Mouse (Mus musculus) heart, embryonic 14.5 days (tissue): Measurements from ENCODE around the gene Snx29. TPM values are rescaled to one million over a fixed set of nuclear protein-coding genes. Genes with fewer than 3 reads are reported as not detected.
A peak's percentile ranks its signal among the peaks of the same experiment; 100 is the strongest.

ENCODE experiments used
- ATAC-seq: fragments of 200-750 bp; cut with Nextera tagmentation; 2 replicates; pipeline ENCODE4 v1.8.0; 2017; ENCODE audit warnings: low read depth, moderate TSS enrichment; ENCODE audit not compliant: insufficient number of reproducible peaks, insufficient read depth, low FRiP score
- H3K27ac ChIP-seq, 2 experiments: fragments of 200-500 bp in 1 of 2; fragments of 300-500 bp in 1 of 2; sonication (generic) in 1 of 2; replicated peaks in 1 of 2; 2 replicates each; pipeline ENCODE4 v1.5.1; 2012 to 2014; ENCODE audit warnings: low read depth in 2 of 2, low read length in 2 of 2, control low read depth in 1 of 2, mild to moderate bottlenecking in 1 of 2, mixed read lengths in 1 of 2; ENCODE audit not compliant: control insufficient read depth in 1 of 2, insufficient read depth in 1 of 2
- H3K27me3 ChIP-seq: fragments of 300-500 bp; sonication (generic); 2 replicates; pipeline ENCODE4 v1.6.1; 2014; ENCODE audit warnings: mild to moderate bottlenecking, low read length, control low read depth; ENCODE audit not compliant: control insufficient read depth, insufficient read depth
- H3K36me3 ChIP-seq: fragments of 300-500 bp; sonication (generic); 2 replicates; pipeline ENCODE4 v1.6.1; 2014; ENCODE audit warnings: mild to moderate bottlenecking, control low read depth, low read length, mixed read lengths; ENCODE audit not compliant: control insufficient read depth, insufficient read depth
- H3K4me1 ChIP-seq, 2 experiments: fragments of 200-500 bp in 1 of 2; fragments of 300-500 bp in 1 of 2; sonication (generic) in 1 of 2; 2 replicates each; pipeline ENCODE4 v1.6.1; 2012 to 2014; ENCODE audit warnings: low read length in 2 of 2, control low read depth in 1 of 2, mixed read lengths in 1 of 2; ENCODE audit not compliant: control insufficient read depth in 2 of 2, insufficient read depth in 2 of 2
- H3K4me2 ChIP-seq: fragments of 300-500 bp; sonication (generic); 2 replicates; pipeline ENCODE4 v1.6.1; 2014; ENCODE audit warnings: mild to moderate bottlenecking, low read length
- H3K4me3 ChIP-seq, 2 experiments: fragments of 200-500 bp in 1 of 2; fragments of 300-500 bp in 1 of 2; sonication (generic) in 1 of 2; 2 replicates each; pipeline ENCODE4 v1.5.1; 2012 to 2014; ENCODE audit warnings: low read length in 2 of 2, mild to moderate bottlenecking in 2 of 2, control low read depth in 1 of 2, low read depth in 1 of 2, moderate library complexity in 1 of 2; ENCODE audit not compliant: control insufficient read depth in 1 of 2, insufficient read depth in 1 of 2
- H3K9ac ChIP-seq: fragments of 300-500 bp; sonication (generic); 2 replicates; pipeline ENCODE4 v1.6.1; 2014; ENCODE audit warnings: mild to moderate bottlenecking, low read length
- H3K9me3 ChIP-seq: fragments of 300-500 bp; sonication (generic); 2 replicates; pipeline ENCODE4 v1.6.1; 2016; ENCODE audit warnings: low read length, control low read depth; ENCODE audit not compliant: control insufficient read depth
- WGBS: fragments of 180-500 bp; shearing (Covaris S2); extraction: QIAGEN DNeasy Blood & Tissue Kit; methylation state at CpG from one replicate; pipeline ENCODE4 v1.1.7; 2014; 5-methylcytosine and 5-hydroxymethylcytosine counted together
- polyA plus RNA-seq: library from polyadenylated mRNA; unstranded; fragments of >200 nt; fragmentation: Nextera tagmentation; extraction: Ambion mirVana; gene quantifications from 2 replicates; pipeline ENCODE4 v1.2.1, GENCODE M21; 2014

Gene Snx29
- polyA plus RNA-seq, 1 experiment from 2014 or later, result 7.7 TPM

DNA sequence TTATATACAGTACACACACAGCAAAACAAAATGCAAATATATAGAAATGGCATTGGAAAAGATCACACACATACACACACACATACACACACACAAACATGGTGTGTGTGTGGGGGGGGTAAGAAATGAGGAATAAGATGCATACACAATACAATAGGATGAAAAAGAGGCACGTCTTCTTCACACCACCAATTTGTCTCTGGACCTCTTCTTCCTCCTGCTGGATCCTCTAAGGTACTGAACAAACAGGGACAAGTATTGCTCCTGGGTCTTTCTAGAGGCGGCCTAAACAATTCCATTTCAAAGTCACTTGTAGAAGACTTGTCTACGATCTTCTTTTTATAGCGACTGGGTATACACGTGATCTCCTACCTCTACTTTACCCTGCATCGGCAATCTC is 194.7 kb downstream of the Snx29 start:
- H3K9ac ChIP-seq, result no peak overlapping the region
- H3K27me3 ChIP-seq, result no peaks in the 10 kb centered on the region
- no peak overlapping the region for H3K4me2 ChIP-seq
- no peaks in the 10 kb centered on the region for H3K36me3 ChIP-seq
- no peak overlapping the region for H3K4me3 ChIP-seq
- no peak for ATAC-seq
- peaks cover 0 to 2% of the 10 kb centered on the region in 2 experiments; a peak in 1 of 4 replicates for H3K4me1 ChIP-seq
- no peak overlapping the region for H3K27ac ChIP-seq
- 91% methylated on average over 6 of the region's 6 CpGs for WGBS
- H3K9me3 ChIP-seq, result no peaks in the 10 kb centered on the region

DNA sequence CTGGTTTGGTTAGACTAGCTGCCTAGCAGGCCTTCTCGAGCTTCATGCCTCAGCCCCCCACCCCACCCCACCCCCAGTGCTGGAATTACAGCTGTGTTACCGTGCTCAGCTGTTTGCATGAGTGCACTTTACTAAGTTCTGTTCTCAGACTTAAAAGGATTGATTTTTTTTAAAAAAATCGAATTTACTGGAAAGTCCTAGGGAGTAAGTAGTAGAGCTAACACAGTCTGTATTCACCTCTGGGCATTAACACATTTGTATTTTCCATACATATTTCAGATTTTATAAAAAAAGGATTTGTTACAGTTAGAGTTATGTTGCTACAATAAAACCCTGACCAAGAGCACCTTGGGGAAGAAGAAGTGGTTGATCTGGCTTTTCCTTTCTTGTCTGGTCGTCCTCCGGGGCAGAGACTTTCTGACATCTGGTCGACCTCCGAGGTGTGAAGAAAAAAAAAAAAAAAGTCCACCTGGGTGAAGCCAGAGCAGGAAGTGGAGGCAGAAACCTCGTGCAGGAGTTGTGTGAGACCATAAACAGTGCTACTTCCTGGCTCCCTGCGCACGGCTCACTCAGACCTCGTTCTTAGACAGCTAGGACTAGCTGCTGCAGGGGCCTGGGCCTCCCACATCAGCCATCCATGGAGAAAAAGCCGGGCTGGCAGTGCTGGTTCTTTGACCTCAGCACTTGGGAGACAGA is 196.2 kb downstream of the Snx29 start:
- Histone ChIP-seq H3K4me1 (peaks cover 0 to 2% of the 10 kb centered on the region in 2 experiments; a peak in 1 of 4 replicates), H3K27me3 (no peaks in the 10 kb centered on the region), H3K4me3 (no peak overlapping the region), H3K36me3 (no peaks in the 10 kb centered on the region), H3K27ac (no peak overlapping the region), H3K4me2 (no peak overlapping the region), H3K9ac (no peak overlapping the region), H3K9me3 (no peaks in the 10 kb centered on the region)
- no peak for ATAC-seq
- WGBS, result 81% methylated on average over 12 of the region's 12 CpGs

DNA sequence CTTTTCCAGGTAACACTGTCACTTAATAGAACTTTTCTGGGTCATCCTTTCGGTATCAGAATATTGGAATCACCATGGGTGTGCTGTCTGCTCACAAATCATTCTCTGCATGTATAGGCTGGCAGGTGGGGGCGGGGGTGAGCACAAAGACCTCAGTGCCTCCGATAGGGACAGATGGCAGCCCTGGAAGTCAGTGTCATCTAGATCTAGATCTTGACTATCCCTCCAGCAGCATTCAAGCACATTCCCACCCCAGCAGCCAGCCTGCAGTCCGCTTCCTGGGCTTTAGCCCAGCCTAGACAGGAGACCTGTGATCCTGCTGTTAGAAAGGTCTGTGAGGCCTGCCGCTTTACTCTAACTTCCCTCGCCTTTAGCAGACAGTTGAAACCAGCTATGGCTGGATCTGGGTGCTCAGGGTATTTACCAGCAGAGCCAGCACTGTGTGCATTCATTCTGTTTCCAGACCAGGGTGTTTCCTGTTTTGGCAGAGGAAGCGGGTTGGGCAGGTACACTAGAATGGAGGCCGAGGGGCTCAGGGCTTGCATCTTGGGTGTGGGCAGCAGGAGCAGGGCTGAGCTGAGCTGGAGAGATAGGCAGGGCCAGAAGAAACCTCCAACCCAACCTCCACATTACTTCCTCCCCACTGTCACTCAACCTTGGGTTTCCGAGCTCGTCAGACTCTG is 203.5 kb downstream of the Snx29 start:
- ATAC-seq, result no peak

DNA sequence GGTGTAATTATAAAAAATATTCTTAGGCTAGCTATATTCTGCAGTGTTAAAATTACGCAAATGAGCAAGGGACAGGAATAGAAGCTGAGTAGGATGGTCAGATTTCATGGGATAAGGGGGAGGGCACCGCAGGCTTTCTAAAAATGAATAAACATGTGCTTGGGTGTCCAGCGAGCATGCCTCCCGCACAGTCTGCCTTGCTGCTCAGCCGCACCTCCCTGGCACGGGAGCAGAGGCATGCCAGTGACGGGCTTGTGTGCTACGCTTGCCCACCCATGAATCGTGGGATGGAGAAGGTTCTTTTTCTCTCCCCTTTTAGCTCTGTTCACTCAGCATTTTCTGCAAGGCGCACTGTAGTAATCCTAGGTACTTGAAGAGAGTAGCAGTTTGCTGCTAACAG is 204.3 kb downstream of the Snx29 start:
- no peak for ATAC-seq
- peaks cover 10 to 14% of the 10 kb centered on the region in 2 experiments for H3K4me1 ChIP-seq
- 66% methylated on average over 10 of the region's 10 CpGs for WGBS

More for the DNA sequence above, 203.5 kb downstream of the Snx29 start:
- H3K36me3 ChIP-seq, result no peaks in the 10 kb centered on the region
- no peak overlapping the region for H3K9ac ChIP-seq
- H3K4me2 ChIP-seq, result no peak overlapping the region
- 63% methylated on average over 10 of the region's 10 CpGs for WGBS
- H3K4me1 ChIP-seq, result peaks cover 10 to 14% of the 10 kb centered on the region in 2 experiments
- H3K9me3 ChIP-seq, result no peaks in the 10 kb centered on the region
- peak overlapping the region in 1 of 2 experiments; percentile 10; a peak in 1 of 4 replicates for H3K27ac ChIP-seq
- H3K4me3 ChIP-seq, result no peak overlapping the region
- no peaks in the 10 kb centered on the region for H3K27me3 ChIP-seq

DNA sequence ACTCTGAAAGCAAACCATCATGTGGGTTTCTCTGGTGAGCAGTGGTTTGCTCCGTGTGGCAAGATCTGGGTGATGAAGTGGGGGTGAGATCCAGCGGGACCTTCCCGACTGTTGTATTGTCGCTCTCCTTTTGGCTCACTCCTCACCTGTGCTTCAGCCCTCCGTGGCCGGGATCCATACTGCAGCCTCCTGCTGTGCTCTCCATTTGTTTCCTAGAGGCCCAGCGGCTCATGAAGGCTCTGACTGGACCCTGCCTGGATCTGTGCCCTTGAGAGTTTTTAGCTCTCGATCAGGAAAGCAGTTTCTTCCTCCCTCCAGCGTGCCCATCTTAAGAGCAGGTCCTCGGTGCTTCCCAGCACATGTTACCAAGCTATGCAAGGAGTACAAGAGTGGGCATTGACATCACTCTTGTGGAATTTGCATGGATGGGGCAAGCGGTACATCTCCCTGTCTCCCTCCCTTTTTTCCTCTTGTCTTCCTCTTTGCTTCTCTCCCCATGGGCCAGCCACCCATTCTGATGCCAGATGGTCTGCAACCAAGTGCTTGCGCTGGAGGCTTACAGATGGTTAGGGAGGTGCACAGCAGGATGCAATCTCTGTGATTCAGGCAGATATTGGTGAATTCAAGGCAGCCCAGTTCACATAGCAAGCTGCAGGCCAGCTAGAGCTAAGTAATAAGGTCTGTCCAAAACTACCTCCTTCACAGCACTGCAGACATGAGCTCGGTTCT is 207.9 kb downstream of the Snx29 start:
- no peaks in the 10 kb centered on the region for H3K27me3 ChIP-seq
- H3K4me2 ChIP-seq, result no peak overlapping the region
- no peaks in the 10 kb centered on the region for H3K9me3 ChIP-seq
- no peak overlapping the region; the same call in 1 of the 2 replicates for H3K9ac ChIP-seq
- H3K4me3 ChIP-seq, result no peak overlapping the region
- WGBS, result 34% methylated on average over 13 of the region's 13 CpGs
- H3K4me1 ChIP-seq, result peaks cover 19 to 21% of the 10 kb centered on the region in 2 experiments
- no peaks in the 10 kb centered on the region for H3K36me3 ChIP-seq
- 0 out of 2 replicates have a peak, but pooled peaks have one; percentile 7 for ATAC-seq
- no peak overlapping the region for H3K27ac ChIP-seq

More for the DNA sequence above, 204.3 kb downstream of the Snx29 start:
- H3K36me3 ChIP-seq, result no peaks in the 10 kb centered on the region
- H3K9me3 ChIP-seq, result no peaks in the 10 kb centered on the region
- H3K27me3 ChIP-seq, result no peaks in the 10 kb centered on the region
- H3K27ac ChIP-seq, result no peak overlapping the region
- no peak overlapping the region for H3K4me2 ChIP-seq
- no peak overlapping the region for H3K9ac ChIP-seq
- no peak overlapping the region for H3K4me3 ChIP-seq

DNA sequence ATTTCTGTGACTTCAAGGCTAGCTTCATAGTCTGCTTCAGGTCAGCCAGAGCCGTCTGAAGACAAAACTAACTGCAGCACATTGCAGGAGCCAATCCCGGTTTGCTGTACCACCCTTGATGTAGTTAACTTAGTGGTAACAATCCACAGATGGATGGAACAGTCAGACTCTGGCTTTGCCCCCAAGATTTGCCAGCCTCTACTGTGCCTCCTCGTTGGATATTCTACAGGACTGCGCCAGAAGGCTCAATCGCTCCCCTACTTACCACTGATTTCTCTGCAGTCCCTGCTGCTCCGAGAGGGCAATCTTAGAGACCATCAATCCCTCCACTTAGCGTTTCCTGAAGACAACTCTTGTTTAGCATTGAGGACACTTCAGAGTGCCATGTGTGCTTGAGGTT is 208.7 kb downstream of the Snx29 start:
- peaks cover 18 to 23% of the 10 kb centered on the region in 2 experiments for H3K4me1 ChIP-seq
- no peak for ATAC-seq
- H3K36me3 ChIP-seq, result no peaks in the 10 kb centered on the region
- no peaks in the 10 kb centered on the region for H3K9me3 ChIP-seq
- H3K9ac ChIP-seq, result no peak overlapping the region
- 83% methylated on average over 7 of the region's 7 CpGs for WGBS
- H3K4me2 ChIP-seq, result no peak overlapping the region
- H3K27ac ChIP-seq, result no peak overlapping the region
- no peak overlapping the region for H3K4me3 ChIP-seq
- no peaks in the 10 kb centered on the region for H3K27me3 ChIP-seq

DNA sequence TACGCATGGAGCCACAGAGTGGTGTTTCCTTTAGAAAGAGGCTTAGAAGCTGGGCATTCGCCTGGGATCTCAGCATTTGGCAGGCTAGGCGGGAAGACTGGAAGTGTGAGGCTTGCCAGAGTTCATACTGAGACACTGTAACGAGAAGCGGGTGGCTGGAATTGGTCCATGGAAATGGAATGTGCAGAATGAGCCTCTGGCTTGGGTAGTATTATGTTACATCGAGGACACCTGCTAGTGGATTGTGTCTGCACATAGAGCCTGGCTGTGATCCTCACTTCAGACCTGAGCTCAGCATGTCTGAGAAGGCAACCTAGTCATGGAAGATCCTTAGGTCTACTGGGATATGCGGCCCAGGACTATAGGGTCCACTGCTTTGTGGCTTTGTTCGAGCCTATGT is 209.9 kb downstream of the Snx29 start:
- Histone ChIP-seq H3K27me3 (no peaks in the 10 kb centered on the region), H3K4me2 (no peak overlapping the region), H3K9ac (no peak overlapping the region), H3K27ac (peak overlapping the region; percentile 15 to 44; a peak in 3 of 4 replicates), H3K4me3 (no peak overlapping the region), H3K36me3 (no peaks in the 10 kb centered on the region), H3K9me3 (no peaks in the 10 kb centered on the region), H3K4me1 (peaks cover 16 to 28% of the 10 kb centered on the region in 2 experiments)
- peak; percentile 78 for ATAC-seq
- WGBS, result 34% methylated on average over 8 of the region's 8 CpGs
